Mouse (Mus musculus) midbrain, embryonic 14.5 days (tissue): ENCODE data around the gene Arhgap29. TPM values are rescaled to one million over a fixed set of nuclear protein-coding genes. Genes with fewer than 3 reads are reported as not detected.
A peak's percentile ranks its signal among the peaks of the same experiment; 100 is the strongest.

ENCODE experiments used
- ATAC-seq: fragments of 200-750 bp; cut with Nextera tagmentation; 2 replicates; pipeline ENCODE4 v1.8.0; 2017; ENCODE audit warnings: moderate number of reproducible peaks, moderate library complexity; ENCODE audit not compliant: low FRiP score, low TSS enrichment
- DNase-seq: peaks from one replicate; pipeline ENCODE4 v3.0.0-alpha.2; 2015
- H3K27ac ChIP-seq: fragments of 300-500 bp; sonication (generic); replicated peaks from 2 replicates; pipeline ENCODE4 v1.5.1; 2014; ENCODE audit warnings: mild to moderate bottlenecking, low read depth, low read length, moderate library complexity
- H3K27me3 ChIP-seq: fragments of 300-500 bp; sonication (generic); 2 replicates; pipeline ENCODE4 v1.6.1; 2014; ENCODE audit warnings: low read length, control low read depth, mixed read lengths; ENCODE audit not compliant: control insufficient read depth, insufficient read depth
- H3K36me3 ChIP-seq: fragments of 300-500 bp; sonication (generic); 2 replicates; pipeline ENCODE4 v1.6.1; 2014; ENCODE audit warnings: low read length, control low read depth; ENCODE audit not compliant: control insufficient read depth, insufficient read depth
- H3K4me1 ChIP-seq: fragments of 300-500 bp; sonication (generic); 2 replicates; pipeline ENCODE4 v1.6.1; 2014; ENCODE audit warnings: mild to moderate bottlenecking, antibody characterized with exemption, low read length, control low read depth; ENCODE audit not compliant: control insufficient read depth, insufficient read depth
- H3K4me2 ChIP-seq: fragments of 300-500 bp; sonication (generic); 2 replicates; pipeline ENCODE4 v1.6.1; 2014; ENCODE audit warnings: mild to moderate bottlenecking, low read length, moderate library complexity
- H3K4me3 ChIP-seq: fragments of 300-500 bp; sonication (generic); replicated peaks from 2 replicates; pipeline ENCODE4 v1.5.1; 2014; ENCODE audit warnings: low read depth, low read length
- H3K9ac ChIP-seq: fragments of 300-500 bp; sonication (generic); replicated peaks from 2 replicates; pipeline ENCODE4 v1.6.1; 2014; ENCODE audit warnings: mild to moderate bottlenecking, low read length, moderate library complexity
- H3K9me3 ChIP-seq: fragments of 300-500 bp; sonication (generic); 2 replicates; pipeline ENCODE4 v1.6.1; 2016; ENCODE audit warnings: low read length, control low read depth, mixed read lengths; ENCODE audit not compliant: control insufficient read depth
- WGBS: fragments of 180-500 bp; shearing (Covaris S2); extraction: QIAGEN DNeasy Blood & Tissue Kit; methylation state at CpG from one replicate; pipeline ENCODE4 v1.1.7; 2014; 5-methylcytosine and 5-hydroxymethylcytosine counted together
- polyA plus RNA-seq: library from polyadenylated mRNA; unstranded; fragments of >200 nt; fragmentation: Nextera tagmentation; extraction: Ambion mirVana; gene quantifications from 2 replicates; pipeline ENCODE4 v1.2.1, GENCODE M21; 2014

The Arhgap29 gene
- polyA plus RNA-seq, 1 experiment from 2014 or later, result 33.7 TPM

- H3K4me2 ChIP-seq, result no peak overlapping the region
- no peaks in the 10 kb centered on the region for H3K27me3 ChIP-seq
- H3K4me1 ChIP-seq, result no peaks in the 10 kb centered on the region
- H3K9me3 ChIP-seq, result no peaks in the 10 kb centered on the region
- ATAC-seq, result no peak
- no peak overlapping the region for H3K4me3 ChIP-seq
- H3K36me3 ChIP-seq, result no peaks in the 10 kb centered on the region
- DNase-seq, result no peak
- H3K27ac ChIP-seq, result no peak overlapping the region
- WGBS, result 92% methylated on average over 5 of the region's 5 CpGs
- H3K9ac ChIP-seq, result no peak overlapping the region
Measured at GRCm38 (mm10) chr3:122010292-122010691, 58.0 kb downstream of the Arhgap29 start.

- ATAC-seq, result no peak
- DNase-seq, result no peak
- no peak overlapping the region for H3K27ac ChIP-seq
- no peak overlapping the region for H3K4me3 ChIP-seq
- H3K9me3 ChIP-seq, result no peaks in the 10 kb centered on the region
- H3K9ac ChIP-seq, result no peak overlapping the region
- H3K36me3 ChIP-seq, result no peaks in the 10 kb centered on the region
- WGBS, result 88% methylated on average over 1 of the region's 1 CpGs
- H3K27me3 ChIP-seq, result no peaks in the 10 kb centered on the region
- H3K4me1 ChIP-seq, result no peaks in the 10 kb centered on the region
- no peak overlapping the region for H3K4me2 ChIP-seq
Measured at GRCm38 (mm10) chr3:122012464-122012863, 60.1 kb downstream of the Arhgap29 start.

- no peak for ATAC-seq
- H3K9me3 ChIP-seq, result no peaks in the 10 kb centered on the region
- no peak for DNase-seq
- H3K36me3 ChIP-seq, result no peaks in the 10 kb centered on the region
- H3K9ac ChIP-seq, result no peak overlapping the region
- WGBS, result 91% methylated on average over 7 of the region's 7 CpGs
- H3K4me2 ChIP-seq, result no peak overlapping the region
- H3K4me1 ChIP-seq, result no peaks in the 10 kb centered on the region
- no peak overlapping the region for H3K27ac ChIP-seq
- no peak overlapping the region for H3K4me3 ChIP-seq
- H3K27me3 ChIP-seq, result no peaks in the 10 kb centered on the region
Measured at GRCm38 (mm10) chr3:122018421-122018820, 66.1 kb downstream of the Arhgap29 start.

DNA sequence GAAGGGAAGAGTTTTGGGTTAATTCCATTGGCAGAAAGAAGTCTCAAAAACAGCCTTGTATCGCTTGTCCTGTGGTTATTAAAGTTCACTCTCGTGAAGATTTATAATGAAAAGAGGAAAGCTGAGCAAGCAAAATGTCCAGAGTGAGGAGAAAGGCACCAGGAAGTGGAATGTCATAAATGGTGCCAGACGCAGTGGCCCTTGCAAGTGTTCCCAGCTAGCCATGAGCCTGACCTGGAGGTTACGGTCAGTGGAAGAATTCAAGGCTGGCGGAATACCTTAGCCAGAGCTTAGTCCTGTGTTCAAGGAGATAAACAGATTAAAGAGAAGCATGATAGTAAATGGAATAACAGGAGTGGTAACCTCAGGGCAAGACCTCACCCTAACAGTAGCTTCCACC lies 66.8 kb downstream of the Arhgap29 start:
- no peak for ATAC-seq
- no peaks in the 10 kb centered on the region for H3K4me1 ChIP-seq

DNA sequence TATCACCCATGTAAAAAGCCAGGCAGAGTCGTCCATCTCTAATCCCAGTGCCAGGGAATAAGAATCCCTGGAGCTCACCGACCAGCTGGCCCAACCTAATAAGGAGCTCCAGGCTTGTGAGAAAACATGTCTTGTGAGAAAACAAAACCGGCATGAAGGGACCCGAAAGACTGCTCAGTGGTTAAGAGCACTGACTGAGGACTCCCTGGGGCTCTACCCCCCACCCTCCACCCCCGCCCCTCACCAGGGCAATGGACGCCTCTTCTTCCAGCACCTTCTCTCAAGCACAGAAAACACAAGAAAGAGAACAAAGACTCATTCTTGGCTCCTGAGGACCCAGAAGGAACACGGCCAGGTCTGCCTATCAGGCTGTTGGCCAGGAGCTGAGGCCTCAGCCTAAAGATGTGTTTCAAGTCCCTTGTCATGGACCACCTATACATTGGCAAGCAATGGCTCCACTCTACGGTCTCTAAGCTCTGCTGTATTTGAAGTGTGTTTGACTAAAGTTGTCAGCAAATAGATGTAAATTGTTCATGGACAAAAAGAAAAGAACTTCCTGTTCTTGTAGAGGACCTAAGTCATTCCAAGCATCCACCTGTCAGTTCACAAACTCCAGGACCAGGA lies 68.8 kb downstream of the Arhgap29 start:
- H3K36me3 ChIP-seq, result no peaks in the 10 kb centered on the region
- H3K27me3 ChIP-seq, result no peaks in the 10 kb centered on the region
- no peak overlapping the region for H3K9ac ChIP-seq
- no peak overlapping the region for H3K4me2 ChIP-seq
- H3K4me1 ChIP-seq, result no peaks in the 10 kb centered on the region
- 91% methylated on average over 8 of the region's 8 CpGs for WGBS
- DNase-seq (peak; percentile 4), ATAC-seq (no peak)
- no peak overlapping the region for H3K27ac ChIP-seq
- H3K4me3 ChIP-seq, result no peak overlapping the region
- no peaks in the 10 kb centered on the region for H3K9me3 ChIP-seq

More for the DNA sequence above, 66.8 kb downstream of the Arhgap29 start:
- H3K27ac ChIP-seq, result no peak overlapping the region
- no peaks in the 10 kb centered on the region for H3K36me3 ChIP-seq
- H3K9me3 ChIP-seq, result no peaks in the 10 kb centered on the region
- no peaks in the 10 kb centered on the region for H3K27me3 ChIP-seq
- 96% methylated on average over 5 of the region's 5 CpGs for WGBS
- no peak overlapping the region for H3K4me2 ChIP-seq
- no peak for DNase-seq
- no peak overlapping the region for H3K9ac ChIP-seq
- no peak overlapping the region for H3K4me3 ChIP-seq

GRCm38 (mm10) chr3:122022355-122022754 lies 70.0 kb downstream of the Arhgap29 start:
- Histone ChIP-seq H3K27me3 (no peaks in the 10 kb centered on the region), H3K4me2 (no peak overlapping the region), H3K9me3 (no peaks in the 10 kb centered on the region), H3K4me1 (no peaks in the 10 kb centered on the region), H3K9ac (no peak overlapping the region), H3K36me3 (no peaks in the 10 kb centered on the region), H3K27ac (no peak overlapping the region), H3K4me3 (no peak overlapping the region)
- ATAC-seq (no peak), DNase-seq (no peak)
- 89% methylated on average over 3 of the region's 3 CpGs for WGBS

- no peak overlapping the region for H3K4me3 ChIP-seq
- WGBS, result 79% methylated on average over 5 of the region's 5 CpGs
- no peaks in the 10 kb centered on the region for H3K4me1 ChIP-seq
- DNase-seq, result no peak
- H3K9me3 ChIP-seq, result no peaks in the 10 kb centered on the region
- no peak for ATAC-seq
- no peak overlapping the region for H3K27ac ChIP-seq
- no peaks in the 10 kb centered on the region for H3K27me3 ChIP-seq
- H3K9ac ChIP-seq, result no peak overlapping the region
- no peak overlapping the region for H3K4me2 ChIP-seq
- H3K36me3 ChIP-seq, result no peaks in the 10 kb centered on the region
Measured at GRCm38 (mm10) chr3:122026676-122027075, 74.3 kb downstream of the Arhgap29 start.

DNA sequence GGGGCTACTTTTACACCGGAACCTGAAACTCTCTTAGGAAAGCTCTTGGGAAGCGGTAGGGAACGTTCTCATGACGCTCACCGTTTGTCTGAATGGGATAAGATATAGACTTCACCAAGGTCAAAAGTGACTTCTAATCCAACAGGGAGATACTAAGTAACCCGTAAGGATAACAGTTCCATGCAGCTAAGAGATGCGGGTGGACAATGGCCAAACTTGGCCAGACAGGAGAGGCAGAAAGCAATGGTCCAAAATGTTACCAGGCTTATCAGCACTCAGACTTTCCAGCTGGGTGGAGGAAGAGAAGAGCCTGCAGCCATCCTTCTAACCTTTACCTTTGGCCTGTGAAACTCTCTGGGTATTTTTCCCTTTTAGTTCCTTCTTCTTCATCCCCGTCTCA lies 75.4 kb downstream of the Arhgap29 start:
- no peak overlapping the region for H3K4me3 ChIP-seq
- no peak for DNase-seq
- ATAC-seq, result no peak

GRCm38 (mm10) chr3:122033248-122033837 lies 81.0 kb downstream of the Arhgap29 start:
- Histone ChIP-seq H3K36me3 (no peaks in the 10 kb centered on the region), H3K9ac (no peak overlapping the region), H3K4me1 (no peaks in the 10 kb centered on the region), H3K4me2 (no peak overlapping the region), H3K27me3 (no peaks in the 10 kb centered on the region), H3K4me3 (no peak overlapping the region), H3K9me3 (0 out of 2 replicates have a peak, but pooled peaks cover 3% of the 10 kb centered on the region), H3K27ac (no peak overlapping the region)
- WGBS, result 76% methylated on average over 9 of the region's 9 CpGs
- no peak for ATAC-seq
- DNase-seq, result no peak

More for the DNA sequence above, 75.4 kb downstream of the Arhgap29 start:
- Histone ChIP-seq H3K27me3 (no peaks in the 10 kb centered on the region), H3K27ac (no peak overlapping the region), H3K36me3 (no peaks in the 10 kb centered on the region), H3K9me3 (no peaks in the 10 kb centered on the region), H3K4me1 (no peaks in the 10 kb centered on the region), H3K9ac (no peak overlapping the region), H3K4me2 (no peak overlapping the region)
- 96% methylated on average over 8 of the region's 8 CpGs for WGBS
